Mouse (Mus musculus) gastrocnemius, adult 8-10 months (tissue): ENCODE results near the gene Pcnx3. TPM values are rescaled to one million over a fixed set of nuclear protein-coding genes. Genes with fewer than 3 reads are reported as not detected.

Experiments
- DNase-seq, 2 experiments: peaks; one replicate each; pipeline ENCODE4 v3.0.0; 2022; ENCODE audit warnings: low spot score in 2 of 2
- microRNA-seq: library from miRNA; unstranded; fragments of <30 nt; microRNA quantifications from one replicate; pipeline ENCODE4 v1.2.0, GENCODE M21; 2022
- total RNA-seq, 4 experiments: library from RNA; stranded (reverse); gene quantifications; 2 replicates each; pipeline ENCODE4 v1.2.4; 2022

Gene Pcnx3
- total RNA-seq, 4 experiments from 2014 or later, result 11.8 to 15.2 (median 13.7) TPM

GRCm38 (mm10) chr19:5641021-5641420 lies 47.7 kb downstream of the Pcnx3 start:
- no peak for DNase-seq

DNA sequence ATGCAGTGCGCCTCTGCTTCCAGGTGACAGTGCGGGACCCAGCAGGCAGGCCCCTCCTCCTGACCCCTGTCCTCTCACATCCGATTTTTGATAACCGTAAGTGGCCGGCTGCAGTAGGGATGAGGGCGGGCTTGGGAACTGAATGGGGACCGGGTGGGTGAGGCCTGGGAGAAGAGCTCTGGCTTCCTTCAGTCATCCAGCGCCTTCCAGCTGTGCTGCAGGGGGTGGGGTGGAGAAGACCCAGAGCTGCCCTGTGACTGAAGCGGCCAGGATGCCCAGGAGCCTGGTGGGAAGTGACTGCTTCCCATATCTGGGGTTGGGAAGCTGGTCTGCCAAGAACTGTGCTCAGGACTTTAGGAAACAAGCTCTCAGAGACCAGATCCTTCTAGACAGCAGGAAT lies 48.4 kb downstream of the Pcnx3 start:
- DNase-seq, result no peak

DNA sequence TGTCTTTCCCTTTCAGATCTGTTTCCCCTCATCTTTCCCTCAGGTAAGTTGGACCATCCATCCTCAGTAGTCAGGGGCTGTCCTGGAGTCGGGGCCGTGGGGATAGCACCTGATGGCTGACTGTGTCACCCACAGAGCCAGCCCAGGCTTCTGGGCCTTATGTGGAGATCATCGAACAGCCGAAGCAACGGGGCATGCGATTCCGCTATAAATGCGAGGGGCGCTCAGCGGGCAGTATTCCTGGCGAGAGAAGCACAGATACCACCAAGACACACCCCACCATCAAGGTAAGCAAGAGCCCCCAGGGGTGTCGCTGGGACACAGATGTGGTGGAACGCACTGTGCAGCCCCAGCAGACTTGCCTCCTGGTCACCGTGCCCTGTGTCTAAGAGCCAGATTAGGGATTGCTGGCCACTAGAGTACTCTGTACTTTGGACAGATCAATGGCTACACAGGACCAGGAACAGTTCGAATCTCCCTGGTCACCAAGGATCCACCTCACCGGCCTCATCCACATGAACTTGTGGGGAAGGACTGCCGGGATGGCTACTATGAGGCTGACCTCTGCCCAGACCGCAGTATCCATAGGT lies 50.2 kb downstream of the Pcnx3 start:
- DNase-seq, result no peak

DNA sequence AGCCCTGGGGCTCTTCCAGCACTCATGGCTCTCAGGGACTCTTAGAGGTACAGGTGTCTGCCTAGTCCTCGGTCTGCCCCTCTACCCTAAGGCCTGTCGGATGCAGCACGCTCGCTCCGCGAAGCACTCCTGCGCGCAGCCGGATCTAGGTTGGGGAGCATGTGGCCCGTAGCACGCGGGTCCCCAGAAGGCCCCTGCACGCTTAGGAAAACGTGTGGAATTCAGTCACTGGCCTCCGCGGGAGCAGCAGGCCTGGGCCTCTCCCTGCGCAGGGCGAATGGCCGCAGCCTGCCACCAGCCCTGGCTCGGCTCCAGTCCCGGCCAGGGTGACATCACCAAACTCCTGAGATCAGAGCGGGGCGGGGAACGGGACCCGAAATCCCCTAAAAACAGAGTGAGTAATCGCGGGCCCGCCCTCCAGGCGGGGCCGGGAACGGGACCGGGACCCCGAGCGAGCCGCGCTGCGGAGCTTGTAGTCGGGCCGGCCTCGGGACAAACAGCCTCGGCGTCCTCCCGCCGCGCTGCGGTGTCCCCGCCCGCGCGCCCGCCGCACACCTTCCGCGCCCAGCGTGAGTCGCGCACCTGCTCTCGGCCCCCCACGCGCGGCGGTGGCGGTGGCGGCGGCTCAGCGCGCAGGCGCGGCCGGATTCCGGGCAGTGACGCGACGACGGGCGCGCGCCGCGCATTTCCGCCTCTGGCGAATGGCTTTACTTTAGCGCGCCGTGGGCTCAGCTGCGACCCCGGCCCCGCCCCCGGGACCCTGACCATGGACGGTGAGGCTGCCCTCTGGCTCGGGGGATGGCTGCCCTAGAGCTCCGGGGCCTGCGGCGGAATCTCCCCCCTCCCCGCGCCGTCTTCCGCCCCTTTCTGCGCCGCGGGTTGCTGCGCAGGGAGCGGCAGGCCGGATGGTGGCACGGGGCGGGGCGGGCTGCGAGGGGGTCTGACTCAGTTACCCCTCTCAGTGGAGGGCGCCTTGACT lies 51.4 kb downstream of the Pcnx3 start, which contains the start of gene Rela:
TSS of gene Rela (plus strand) at position 415 of the 979 bp plus-strand sequence.
- DNase-seq, result peak; percentile 90 to 92

DNA sequence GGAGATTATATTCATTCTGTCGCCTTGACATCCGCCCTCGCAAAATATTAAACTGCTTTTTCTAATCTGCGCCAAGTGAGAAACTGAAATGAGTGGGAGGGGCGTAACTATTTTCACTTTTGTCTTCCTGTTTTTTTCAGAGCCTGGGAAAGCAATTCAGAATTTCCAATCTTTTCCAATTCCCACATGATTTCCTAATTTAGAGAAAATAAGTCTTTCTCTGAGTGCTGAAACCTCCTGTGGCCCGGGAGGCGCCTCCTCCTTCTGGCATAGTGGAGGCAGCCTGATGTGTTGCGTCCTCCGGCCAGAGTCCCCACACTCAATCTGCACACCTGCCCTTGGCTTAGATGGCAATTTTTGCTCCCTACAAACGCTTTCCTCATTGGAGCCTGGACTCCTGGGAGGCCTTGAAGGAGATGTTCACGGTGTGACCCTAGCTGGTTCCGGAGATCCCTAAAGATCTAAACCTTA lies 52.1 kb downstream of the Pcnx3 start:
- DNase-seq, result peak in 1 of 2 experiments; percentile 57

- DNase-seq, result no peak
These were observed 52.6 kb downstream of the Pcnx3 start for GRCm38 (mm10) chr19:5636036-5636570.

- DNase-seq, result no peak
These were observed 56.6 kb downstream of the Pcnx3 start for GRCm38 (mm10) chr19:5632120-5632519.

- no peak for DNase-seq
These were observed 58.8 kb downstream of the Pcnx3 start for GRCm38 (mm10) chr19:5629907-5630306.

- no peak for DNase-seq
These were observed 63.4 kb downstream of the Pcnx3 start for GRCm38 (mm10) chr19:5625311-5625710.

GRCm38 (mm10) chr19:5621884-5622283 lies 66.8 kb downstream of the Pcnx3 start:
- DNase-seq, result no peak

DNA sequence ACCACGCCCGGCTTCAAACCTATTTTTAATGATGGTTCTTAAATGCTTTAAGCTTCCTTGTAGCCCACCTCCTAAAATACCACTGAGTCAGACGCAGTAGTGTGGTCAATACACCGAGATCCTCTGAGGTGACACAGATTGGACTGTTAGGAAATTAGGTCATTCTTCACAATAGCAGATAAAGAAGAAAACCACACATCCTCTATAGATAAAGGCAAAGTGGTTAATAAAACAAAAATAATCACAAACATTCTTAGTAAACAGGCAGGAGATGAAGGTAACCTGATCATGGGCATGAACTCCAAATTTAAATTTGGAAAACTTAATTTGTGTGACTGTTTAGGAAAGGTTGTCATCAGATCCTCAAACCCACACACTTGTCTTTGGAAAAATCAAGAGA lies 68.7 kb downstream of the Pcnx3 start:
- DNase-seq, result no peak

GRCm38 (mm10) chr19:5614953-5615352 lies 73.8 kb downstream of the Pcnx3 start:
- no peak for DNase-seq

Small RNA genes within 50 kb of the gene (microRNA-seq; reads per million reads assigned to microRNA genes)
- gene Mir6987, result not detected

Other genes with a start within 250 kb of the Pcnx3 start
- gene Fosl1, start 241.4 kb downstream of the Pcnx3 start, total RNA-seq, result not detected
- gene Ccdc85b, start 231.0 kb downstream of the Pcnx3 start, total RNA-seq, result 1 to 10 TPM; 5.5 to 8.1 (median 6.3) TPM
- 10 to 100 TPM; 29.2 to 35.1 (median 32.8) TPM for gene Fibp, start 228.3 kb downstream of the Pcnx3 start, total RNA-seq
- not detected for gene Ctsw, start 220.4 kb downstream of the Pcnx3 start, total RNA-seq
- 1 to 10 TPM; 3.2 to 6.1 (median 3.8) TPM for gene Efemp2, start 215.0 kb downstream of the Pcnx3 start, total RNA-seq
- 10 to 100 TPM; 18.5 to 22.8 (median 21.2) TPM for gene Mus81, start 200.5 kb downstream of the Pcnx3 start, total RNA-seq
- gene Cfl1, start 198.5 kb downstream of the Pcnx3 start, total RNA-seq, result 10 to 100 TPM; 44.8 to 57.2 (median 51.2) TPM
- gene 1700020D05Rik, start 185.1 kb downstream of the Pcnx3 start, total RNA-seq, result under 1 TPM in 3 of 4 experiments, not detected in 1; 0.31 to 0.67 (median 0.47) TPM
- gene Snx32, start 178.4 kb downstream of the Pcnx3 start, total RNA-seq, result 1 to 10 TPM; 5.3 to 6.4 (median 5.9) TPM
- gene Ovol1, start 128.3 kb downstream of the Pcnx3 start, total RNA-seq, result not detected
- 1 to 10 TPM; 2.0 to 2.6 (median 2.5) TPM for gene Ap5b1, start 120.9 kb downstream of the Pcnx3 start, total RNA-seq
- gene Rnaseh2c, start 87.0 kb downstream of the Pcnx3 start, total RNA-seq, result 10 to 100 TPM; 40.5 to 63.8 (median 50.9) TPM
- 10 to 100 TPM; 17.2 to 23.9 (median 21.6) TPM for gene Kat5, start 78.7 kb downstream of the Pcnx3 start, total RNA-seq
- 10 to 100 TPM; 13.8 to 20.5 (median 15.0) TPM for gene Rela, start 51.4 kb downstream of the Pcnx3 start, total RNA-seq
- 1 to 10 TPM; 2.1 to 6.9 (median 6.3) TPM for gene Sipa1, start 25.2 kb downstream of the Pcnx3 start, total RNA-seq
- 1 to 10 TPM; 7.1 to 8.7 (median 8.1) TPM for gene Map3k11, start 166 bp downstream of the Pcnx3 start, total RNA-seq
- not detected for gene Kcnk7, start 15.5 kb upstream of the Pcnx3 start, total RNA-seq
- 100 to 1,000 TPM; 195 to 259 (median 242) TPM for gene Ehbp1l1, start 37.4 kb upstream of the Pcnx3 start, total RNA-seq
- 10 to 100 TPM; 17.0 to 18.5 (median 18.2) TPM for gene Fam89b, start 40.7 kb upstream of the Pcnx3 start, total RNA-seq
- gene Ltbp3, start 52.0 kb upstream of the Pcnx3 start, total RNA-seq, result 10 to 100 TPM; 32.6 to 42.8 (median 39.2) TPM
- 10 to 100 TPM; 71.4 to 91.0 (median 82.6) TPM for gene Scyl1, start 82.5 kb upstream of the Pcnx3 start, total RNA-seq
- 1 to 10 TPM; 2.7 to 4.5 (median 3.0) TPM for gene Frmd8, start 186.4 kb upstream of the Pcnx3 start, total RNA-seq
- gene Slc25a45, start 188.9 kb upstream of the Pcnx3 start, total RNA-seq, result 1 to 10 TPM in 3 of 4 experiments, under 1 TPM in 1; 0.80 to 1.3 (median 1.1) TPM
- under 1 TPM; 0.12 to 0.34 (median 0.26) TPM for gene Tigd3, start 205.2 kb upstream of the Pcnx3 start, total RNA-seq
- gene Dpf2, start 224.1 kb upstream of the Pcnx3 start, total RNA-seq, result 10 to 100 TPM; 70.5 to 97.8 (median 77.4) TPM
- 1 to 10 TPM; 8.6 to 9.9 (median 8.7) TPM for gene Cdc42ep2, start 235.9 kb upstream of the Pcnx3 start, total RNA-seq